Mouse (Mus musculus): ENCODE measurements at regions not wholly inside any gene's neighbourhood (a gene's known extent, or its start where the extent isn't known, plus 50 kb on each side); places are given as distances from the start of the nearest gene placed in this dataset.
A peak's percentile ranks its signal among the peaks of the same experiment; 100 is the strongest.

DNA sequence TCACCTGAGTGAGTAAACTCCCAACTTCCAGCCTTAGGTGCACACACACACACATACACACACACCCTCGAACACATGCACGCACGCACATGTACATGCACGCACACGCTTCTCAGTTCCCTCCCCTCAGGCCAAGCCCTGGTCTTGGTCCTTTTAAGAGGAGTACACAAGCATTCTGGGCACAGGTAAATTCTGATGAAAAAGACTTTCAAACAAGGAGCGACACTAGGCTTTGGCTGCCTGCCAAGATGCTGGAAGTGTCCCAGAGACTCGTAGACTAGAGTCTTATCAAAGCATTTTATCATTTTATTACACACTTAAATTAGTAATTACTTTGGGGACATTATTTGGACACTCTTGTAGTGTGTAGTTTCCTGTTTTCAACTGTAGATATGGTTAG is 278.6 kb upstream of the Atp11b start:
- Histone ChIP-seq H3K27me3 (ENCODE audit: control insufficient read depth, insufficient read depth, low read length) (no peaks in the 10 kb centered on the region), H3K27ac (ENCODE audit: insufficient read depth, low read length) (no peak overlapping the region), H3K36me3 (ENCODE audit: control insufficient read depth, insufficient read depth, low read length) (no peaks in the 10 kb centered on the region), H3K4me1 (ENCODE audit: control insufficient read depth, insufficient read depth, insufficient read length) (no peaks in the 10 kb centered on the region), H3K4me3 (ENCODE audit: extremely low read depth, insufficient read depth, insufficient read length) (no peak overlapping the region)
- no peak for DNase-seq (ENCODE audit: low read depth in 1 of 2, low spot score in 2 of 2)
- 77% methylated on average over 7 of the region's 7 CpGs for WGBS
- TF ChIP-seq POLR2A (IDR thresholded peaks at IDR 0.05; ENCODE audit: low read depth, low read length) (no peak), CTCF (IDR thresholded peaks at IDR 0.05; ENCODE audit: extremely low read depth, insufficient read depth, insufficient read length, insufficient replicate concordance) (no peak)

GRCm38 (mm10) chr3:35480714-35481695 is 272.9 kb upstream of the Atp11b start:
- no peak for TF ChIP-seq POLR2A (IDR thresholded peaks at IDR 0.05; ENCODE audit: low read depth, low read length)
- TF ChIP-seq CTCF (IDR thresholded peaks at IDR 0.05; ENCODE audit: extremely low read depth, insufficient read depth, insufficient read length, insufficient replicate concordance), result no peak

GRCm38 (mm10) chr3:35481841-35482240 is 272.1 kb upstream of the Atp11b start:
- Histone ChIP-seq H3K36me3 (ENCODE audit: control insufficient read depth, insufficient read depth, low read length) (no peaks in the 10 kb centered on the region), H3K27ac (ENCODE audit: insufficient read depth, low read length) (no peak overlapping the region), H3K4me1 (ENCODE audit: control insufficient read depth, insufficient read depth, insufficient read length) (no peaks in the 10 kb centered on the region), H3K27me3 (ENCODE audit: control insufficient read depth, insufficient read depth, low read length) (no peaks in the 10 kb centered on the region), H3K4me3 (ENCODE audit: extremely low read depth, insufficient read depth, insufficient read length) (no peak overlapping the region)
- 52% methylated on average over 11 of the region's 11 CpGs for WGBS
- TF ChIP-seq CTCF (IDR thresholded peaks at IDR 0.05; ENCODE audit: extremely low read depth, insufficient read depth, insufficient read length, insufficient replicate concordance), result no peak
- TF ChIP-seq POLR2A (IDR thresholded peaks at IDR 0.05; ENCODE audit: low read depth, low read length), result no peak
- DNase-seq (ENCODE audit: low read depth in 1 of 2, low spot score in 2 of 2), result no peak

More at GRCm38 (mm10) chr3:35480714-35481695, 272.9 kb upstream of the Atp11b start:
- no peaks in the 10 kb centered on the region for H3K4me1 ChIP-seq (ENCODE audit: control insufficient read depth, insufficient read depth, insufficient read length)
- no peak overlapping the region for H3K27ac ChIP-seq (ENCODE audit: insufficient read depth, low read length)
- DNase-seq (ENCODE audit: low read depth in 1 of 2, low spot score in 2 of 2), result no peak
- no peak overlapping the region for H3K4me3 ChIP-seq (ENCODE audit: extremely low read depth, insufficient read depth, insufficient read length)
- H3K36me3 ChIP-seq (ENCODE audit: control insufficient read depth, insufficient read depth, low read length), result no peaks in the 10 kb centered on the region
- WGBS, result 76% methylated on average over 18 of the region's 18 CpGs
- no peaks in the 10 kb centered on the region for H3K27me3 ChIP-seq (ENCODE audit: control insufficient read depth, insufficient read depth, low read length)

DNA sequence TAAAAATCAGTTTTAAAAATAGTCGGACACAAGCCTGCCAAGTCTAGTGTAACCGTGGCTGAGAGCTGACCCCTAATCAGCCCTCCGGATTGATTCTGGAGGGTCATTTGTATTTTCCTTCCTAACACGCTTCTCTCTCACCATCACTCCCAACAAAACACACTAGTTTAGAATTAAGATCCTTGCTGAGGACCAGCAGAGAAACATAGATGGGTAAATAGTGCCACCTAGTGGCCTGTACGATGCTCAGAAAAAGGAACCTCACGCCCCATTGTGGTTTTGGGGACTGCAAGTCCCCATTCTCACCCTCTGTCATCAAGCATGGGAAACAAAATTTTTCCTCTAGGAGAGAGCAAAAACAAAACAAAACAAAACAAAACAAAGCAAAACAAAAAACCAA is 271.6 kb upstream of the Atp11b start:
- H3K4me3 ChIP-seq (ENCODE audit: extremely low read depth, insufficient read depth, insufficient read length), result no peak overlapping the region

GRCm38 (mm10) chr3:35482759-35483158 is 271.1 kb upstream of the Atp11b start:
- no peak for DNase-seq (ENCODE audit: low read depth in 1 of 2, low spot score in 2 of 2)

More for the DNA sequence above, 271.6 kb upstream of the Atp11b start:
- H3K36me3 ChIP-seq (ENCODE audit: control insufficient read depth, insufficient read depth, low read length), result no peaks in the 10 kb centered on the region
- H3K27ac ChIP-seq (ENCODE audit: insufficient read depth, low read length), result no peak overlapping the region
- TF ChIP-seq POLR2A (IDR thresholded peaks at IDR 0.05; ENCODE audit: low read depth, low read length), result no peak
- peak; percentile 25; the same call in 1 of the 2 replicates for TF ChIP-seq CTCF (IDR thresholded peaks at IDR 0.05; ENCODE audit: extremely low read depth, insufficient read depth, insufficient read length, insufficient replicate concordance)
- peak in 1 of 2 experiments; percentile 7 for DNase-seq (ENCODE audit: low read depth in 1 of 2, low spot score in 2 of 2)
- 11% methylated on average over 6 of the region's 6 CpGs for WGBS
- H3K4me1 ChIP-seq (ENCODE audit: control insufficient read depth, insufficient read depth, insufficient read length), result no peaks in the 10 kb centered on the region
- H3K27me3 ChIP-seq (ENCODE audit: control insufficient read depth, insufficient read depth, low read length), result no peaks in the 10 kb centered on the region

GRCm38 (mm10) chr3:35496027-35496824 is 257.7 kb upstream of the Atp11b start:
- Histone ChIP-seq H3K4me3 (ENCODE audit: extremely low read depth, insufficient read depth, insufficient read length) (no peak overlapping the region), H3K27ac (ENCODE audit: insufficient read depth, low read length) (no peak overlapping the region), H3K27me3 (ENCODE audit: control insufficient read depth, insufficient read depth, low read length) (no peaks in the 10 kb centered on the region), H3K36me3 (ENCODE audit: control insufficient read depth, insufficient read depth, low read length) (no peaks in the 10 kb centered on the region), H3K4me1 (ENCODE audit: control insufficient read depth, insufficient read depth, insufficient read length) (no peaks in the 10 kb centered on the region)
- DNase-seq (ENCODE audit: low read depth in 1 of 2, low spot score in 2 of 2), result no peak
- WGBS, result 82% methylated on average over 9 of the region's 9 CpGs
- TF ChIP-seq POLR2A (IDR thresholded peaks at IDR 0.05; ENCODE audit: low read depth, low read length), result no peak
- no peak for TF ChIP-seq CTCF (IDR thresholded peaks at IDR 0.05; ENCODE audit: extremely low read depth, insufficient read depth, insufficient read length, insufficient replicate concordance)

More at GRCm38 (mm10) chr3:35482759-35483158, 271.1 kb upstream of the Atp11b start:
- Histone ChIP-seq H3K4me1 (ENCODE audit: control insufficient read depth, insufficient read depth, insufficient read length) (no peaks in the 10 kb centered on the region), H3K27me3 (ENCODE audit: control insufficient read depth, insufficient read depth, low read length) (no peaks in the 10 kb centered on the region), H3K27ac (ENCODE audit: insufficient read depth, low read length) (no peak overlapping the region), H3K4me3 (ENCODE audit: extremely low read depth, insufficient read depth, insufficient read length) (no peak overlapping the region), H3K36me3 (ENCODE audit: control insufficient read depth, insufficient read depth, low read length) (no peaks in the 10 kb centered on the region)
- WGBS, result 83% methylated on average over 10 of the region's 10 CpGs
- TF ChIP-seq POLR2A (IDR thresholded peaks at IDR 0.05; ENCODE audit: low read depth, low read length) (no peak), CTCF (IDR thresholded peaks at IDR 0.05; ENCODE audit: extremely low read depth, insufficient read depth, insufficient read length, insufficient replicate concordance) (no peak)

All from spleen, adult 2 months (tissue).